Mouse (Mus musculus): Measurements from ENCODE around the gene Inf2. TPM values are rescaled to one million over a fixed set of nuclear protein-coding genes. Genes with fewer than 3 reads are reported as not detected.

Inf2 gene
- polyA plus RNA-seq, 2 experiments = 6.9 to 27.5 TPM

- H3K9me3 ChIP-seq (ENCODE audit: control insufficient read depth, low read length) = no peaks in the 10 kb centered on the region
- 60% methylated on average over 4 of the region's 4 CpGs for WGBS
- TF ChIP-seq POLR2A (IDR thresholded peaks at IDR 0.05; ENCODE audit: borderline replicate concordance, extremely low read depth, insufficient read depth, insufficient read length) = no peak
- H3K27ac ChIP-seq (replicated peaks; ENCODE audit: low read depth, low read length) = no peak overlapping the region
- ATAC-seq (ENCODE audit: low FRiP score, low read depth) = no peak
- 0 out of 2 replicates have a peak overlapping the region, but pooled peaks have one; percentile 6 for H3K9ac ChIP-seq (ENCODE audit: low read depth, low read length, severe bottlenecking)
- no peak for DNase-seq (ENCODE audit: low spot score)
- no peak overlapping the region for H3K4me3 ChIP-seq (replicated peaks; ENCODE audit: low read length)
- 0 out of 2 replicates have a peak, but pooled peaks cover 3% of the 10 kb centered on the region for H3K36me3 ChIP-seq (ENCODE audit: control insufficient read depth, insufficient read depth, low read length)
- no peak overlapping the region for H3K4me2 ChIP-seq (replicated peaks; ENCODE audit: low read depth, low read length, severe bottlenecking)
- H3K4me1 ChIP-seq (ENCODE audit: control insufficient read depth, insufficient read depth, low read length) = peaks cover 25% of the 10 kb centered on the region
- H3K27me3 ChIP-seq (ENCODE audit: control insufficient read depth, insufficient read depth, low read length) = no peaks in the 10 kb centered on the region
These were observed 7.0 kb downstream of the Inf2 start for GRCm38 (mm10) chr12:112595626-112596025.

DNA sequence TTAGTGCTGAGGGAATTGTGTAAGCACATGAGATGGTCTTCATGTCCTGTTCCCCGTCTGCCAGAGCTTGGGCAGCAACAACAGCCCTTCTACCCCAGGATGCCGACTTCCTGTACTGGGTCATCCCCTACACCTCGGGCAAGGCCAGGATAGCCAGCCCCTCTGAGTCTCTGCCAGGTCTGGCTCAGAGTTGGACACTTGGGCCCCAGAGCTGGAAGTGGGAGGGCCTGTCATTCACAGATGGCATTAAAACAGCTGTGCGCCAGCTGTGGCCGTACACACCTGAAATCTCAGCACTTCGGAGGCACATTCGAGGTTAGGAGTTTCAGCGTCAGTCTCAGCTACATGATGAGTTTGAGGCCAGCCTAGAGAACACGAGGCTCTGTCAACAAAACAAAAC is 7.9 kb downstream of the Inf2 start:
- ATAC-seq (ENCODE audit: low FRiP score, low read depth) (no peak), DNase-seq (ENCODE audit: low spot score) (no peak)
- no peaks in the 10 kb centered on the region for H3K9me3 ChIP-seq (ENCODE audit: control insufficient read depth, low read length)
- no peak overlapping the region for H3K9ac ChIP-seq (ENCODE audit: low read depth, low read length, severe bottlenecking)
- H3K27me3 ChIP-seq (ENCODE audit: control insufficient read depth, insufficient read depth, low read length) = no peaks in the 10 kb centered on the region
- 42% methylated on average over 9 of the region's 9 CpGs for WGBS
- 0 out of 2 replicates have a peak, but pooled peaks cover 7% of the 10 kb centered on the region for H3K36me3 ChIP-seq (ENCODE audit: control insufficient read depth, insufficient read depth, low read length)
- peaks cover 25% of the 10 kb centered on the region for H3K4me1 ChIP-seq (ENCODE audit: control insufficient read depth, insufficient read depth, low read length)
- H3K4me3 ChIP-seq (replicated peaks; ENCODE audit: low read length) = no peak overlapping the region
- no peak overlapping the region for H3K27ac ChIP-seq (replicated peaks; ENCODE audit: low read depth, low read length)
- no peak for TF ChIP-seq POLR2A (IDR thresholded peaks at IDR 0.05; ENCODE audit: borderline replicate concordance, extremely low read depth, insufficient read depth, insufficient read length)
- no peak overlapping the region for H3K4me2 ChIP-seq (replicated peaks; ENCODE audit: low read depth, low read length, severe bottlenecking)

DNA sequence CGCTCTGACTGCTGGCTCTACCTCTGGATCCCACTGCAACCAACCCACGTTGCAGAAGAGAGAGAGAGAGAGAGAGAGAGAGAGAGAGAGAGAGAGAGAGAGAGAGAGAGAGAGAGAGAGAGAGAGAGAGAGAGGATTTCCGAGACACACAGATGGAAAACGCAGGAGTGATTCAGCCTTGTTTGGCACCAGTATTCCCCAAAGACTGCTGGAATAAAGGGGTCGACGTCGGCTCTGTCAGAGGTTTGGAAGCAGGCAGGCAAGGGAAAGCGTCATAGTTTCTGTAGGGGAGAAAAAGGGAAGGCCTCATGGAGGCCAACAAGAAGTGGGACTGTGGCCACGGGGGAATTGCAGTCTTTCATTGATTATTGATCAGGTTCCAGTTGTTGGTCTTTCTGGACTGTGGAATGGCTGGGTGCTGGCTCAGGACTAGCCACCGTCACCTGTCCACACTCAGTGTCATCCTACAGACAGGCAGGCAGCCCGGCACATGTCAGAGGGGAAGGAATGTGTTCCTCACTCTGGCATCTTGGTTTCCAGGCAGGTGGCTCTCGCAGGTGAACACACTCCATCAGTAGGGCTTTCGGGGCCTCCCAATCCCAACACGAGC is 8.4 kb downstream of the Inf2 start:
- H3K4me2 ChIP-seq (replicated peaks; ENCODE audit: low read depth, low read length, severe bottlenecking) = no peak overlapping the region
- no peak overlapping the region for H3K4me3 ChIP-seq (replicated peaks; ENCODE audit: low read length)
- TF ChIP-seq POLR2A (IDR thresholded peaks at IDR 0.05; ENCODE audit: borderline replicate concordance, extremely low read depth, insufficient read depth, insufficient read length) = no peak
- ATAC-seq (ENCODE audit: low FRiP score, low read depth) = no peak
- H3K27me3 ChIP-seq (ENCODE audit: control insufficient read depth, insufficient read depth, low read length) = no peaks in the 10 kb centered on the region
- WGBS = 72% methylated on average over 14 of the region's 14 CpGs
- H3K36me3 ChIP-seq (ENCODE audit: control insufficient read depth, insufficient read depth, low read length) = 0 out of 2 replicates have a peak, but pooled peaks cover 11% of the 10 kb centered on the region
- H3K9ac ChIP-seq (ENCODE audit: low read depth, low read length, severe bottlenecking) = no peak overlapping the region
- no peak overlapping the region for H3K27ac ChIP-seq (replicated peaks; ENCODE audit: low read depth, low read length)
- peaks cover 25% of the 10 kb centered on the region for H3K4me1 ChIP-seq (ENCODE audit: control insufficient read depth, insufficient read depth, low read length)
- H3K9me3 ChIP-seq (ENCODE audit: control insufficient read depth, low read length) = no peaks in the 10 kb centered on the region
- no peak for DNase-seq (ENCODE audit: low spot score)

DNA sequence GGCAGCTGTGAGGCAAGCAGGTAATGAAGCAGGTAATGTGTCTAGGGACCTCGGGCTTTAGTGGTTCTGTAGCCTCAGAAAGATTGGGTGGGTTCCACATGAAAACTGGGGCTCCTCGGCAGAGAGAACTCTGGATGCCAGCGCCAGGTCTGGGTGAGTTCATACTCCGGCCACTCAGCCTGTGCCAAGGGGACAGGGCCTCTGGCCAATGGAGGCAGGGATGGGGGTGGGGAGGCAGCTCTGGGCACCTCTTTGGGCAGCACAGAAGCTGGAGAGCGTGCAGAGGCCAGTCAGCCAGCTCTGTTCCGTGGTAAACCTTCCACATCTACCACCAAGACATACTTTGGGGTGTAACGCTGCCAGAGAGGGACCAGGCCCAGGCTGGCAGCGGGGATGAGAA is 9.0 kb downstream of the Inf2 start:
- 0 out of 2 replicates have a peak, but pooled peaks cover 11% of the 10 kb centered on the region for H3K36me3 ChIP-seq (ENCODE audit: control insufficient read depth, insufficient read depth, low read length)
- DNase-seq (ENCODE audit: low spot score) (no peak), ATAC-seq (ENCODE audit: low FRiP score, low read depth) (no peak)
- no peak overlapping the region for H3K4me3 ChIP-seq (replicated peaks; ENCODE audit: low read length)
- H3K9ac ChIP-seq (ENCODE audit: low read depth, low read length, severe bottlenecking) = no peak overlapping the region
- no peak overlapping the region for H3K4me2 ChIP-seq (replicated peaks; ENCODE audit: low read depth, low read length, severe bottlenecking)
- no peak overlapping the region for H3K27ac ChIP-seq (replicated peaks; ENCODE audit: low read depth, low read length)
- TF ChIP-seq POLR2A (IDR thresholded peaks at IDR 0.05; ENCODE audit: borderline replicate concordance, extremely low read depth, insufficient read depth, insufficient read length) = no peak
- H3K27me3 ChIP-seq (ENCODE audit: control insufficient read depth, insufficient read depth, low read length) = no peaks in the 10 kb centered on the region
- H3K4me1 ChIP-seq (ENCODE audit: control insufficient read depth, insufficient read depth, low read length) = peaks cover 25% of the 10 kb centered on the region
- H3K9me3 ChIP-seq (ENCODE audit: control insufficient read depth, low read length) = no peaks in the 10 kb centered on the region
- 87% methylated on average over 8 of the region's 8 CpGs for WGBS

DNA sequence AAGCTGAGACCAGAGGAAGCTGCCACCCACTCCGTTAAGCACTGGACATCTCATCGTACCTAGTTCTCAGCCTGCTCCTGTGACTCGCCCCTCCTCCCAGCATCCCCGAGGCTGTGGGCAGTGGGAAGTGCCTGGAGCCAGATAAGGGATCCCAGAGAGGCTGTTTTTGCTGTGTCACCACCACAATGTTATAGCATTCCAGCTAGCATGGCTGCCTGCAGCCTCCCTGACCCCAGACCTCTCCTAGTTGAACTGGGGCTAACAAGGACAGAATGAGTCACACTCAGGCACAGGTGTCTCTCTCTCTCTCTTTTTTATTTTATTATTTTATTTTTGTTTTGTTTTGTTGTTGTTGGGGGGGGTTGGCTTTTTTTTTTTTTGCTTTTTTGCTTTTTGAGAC is 10.6 kb downstream of the Inf2 start:
- WGBS = 30% methylated on average over 4 of the region's 4 CpGs
- Histone ChIP-seq H3K27me3 (ENCODE audit: control insufficient read depth, insufficient read depth, low read length) (no peaks in the 10 kb centered on the region), H3K27ac (replicated peaks; ENCODE audit: low read depth, low read length) (no peak overlapping the region), H3K4me1 (ENCODE audit: control insufficient read depth, insufficient read depth, low read length) (peaks cover 21% of the 10 kb centered on the region), H3K9me3 (ENCODE audit: control insufficient read depth, low read length) (no peaks in the 10 kb centered on the region), H3K36me3 (ENCODE audit: control insufficient read depth, insufficient read depth, low read length) (peaks cover 11% of the 10 kb centered on the region; the same call in 1 of the 2 replicates), H3K4me3 (replicated peaks; ENCODE audit: low read length) (no peak overlapping the region), H3K9ac (ENCODE audit: low read depth, low read length, severe bottlenecking) (no peak overlapping the region), H3K4me2 (replicated peaks; ENCODE audit: low read depth, low read length, severe bottlenecking) (no peak overlapping the region)
- ATAC-seq (ENCODE audit: low FRiP score, low read depth) (no peak), DNase-seq (ENCODE audit: low spot score) (no peak)
- TF ChIP-seq POLR2A (IDR thresholded peaks at IDR 0.05; ENCODE audit: borderline replicate concordance, extremely low read depth, insufficient read depth, insufficient read length) = no peak
